Mouse (Mus musculus) ES-Bruce4 (cell line): ENCODE measurements around the gene Arhgap6.

Experiments used
- CTCF ChIP-seq: IDR thresholded peaks from one replicate; pipeline ENCODE4 v1.8.1; 2011; ENCODE audit warnings: low read depth, low read length
- EP300 ChIP-seq: IDR thresholded peaks from 2 replicates; pipeline ENCODE4 v1.6.1; 2011; ENCODE audit warnings: low read depth, low read length; ENCODE audit not compliant: insufficient read depth

GRCm38 (mm10) chrX:168907586-168907985 lies 112.7 kb downstream of the Arhgap6 start:
- TF ChIP-seq CTCF (no peak), EP300 (no peak)
